Mouse (Mus musculus) lung, embryonic 16.5 days (tissue): ENCODE measurements at regions not wholly inside any gene's neighbourhood (a gene's known extent, or its start where the extent isn't known, plus 50 kb on each side); places are given as distances from the start of the nearest gene placed in this dataset.

Experiments used
- ATAC-seq: fragments of 200-750 bp; cut with Nextera tagmentation; 2 replicates; pipeline ENCODE4 v1.8.0; 2017; ENCODE audit warnings: low read depth, mild to moderate bottlenecking, moderate library complexity
- H3K27ac ChIP-seq: fragments of 300-500 bp; sonication (generic); 2 replicates; pipeline ENCODE4 v1.5.1; 2014; ENCODE audit warnings: mild to moderate bottlenecking, control low read depth, low read length
- H3K27me3 ChIP-seq: fragments of 300-500 bp; sonication (generic); 2 replicates; pipeline ENCODE4 v1.6.1; 2014; ENCODE audit warnings: low read depth, low read length, mixed read lengths; ENCODE audit not compliant: control insufficient read depth, insufficient read depth
- H3K36me3 ChIP-seq: fragments of 300-500 bp; sonication (generic); 2 replicates; pipeline ENCODE4 v1.6.1; 2014; ENCODE audit warnings: low read length; ENCODE audit not compliant: control insufficient read depth, insufficient read depth
- H3K4me1 ChIP-seq: fragments of 300-500 bp; sonication (generic); replicated peaks from 2 replicates; pipeline ENCODE4 v1.6.1; 2014; ENCODE audit warnings: low read length, mixed read lengths; ENCODE audit not compliant: control insufficient read depth, insufficient read depth
- H3K4me2 ChIP-seq: fragments of 300-500 bp; sonication (generic); 2 replicates; pipeline ENCODE4 v1.6.1; 2014; ENCODE audit warnings: low read depth, low read length, control low read depth
- H3K4me3 ChIP-seq: fragments of 300-500 bp; sonication (generic); 2 replicates; pipeline ENCODE4 v1.5.1; 2014; ENCODE audit warnings: mild to moderate bottlenecking, low read length, control low read depth
- H3K9ac ChIP-seq: fragments of 300-500 bp; sonication (generic); 2 replicates; pipeline ENCODE4 v1.6.1; 2014; ENCODE audit warnings: low read length, control low read depth
- H3K9me3 ChIP-seq: fragments of 300-500 bp; sonication (generic); 2 replicates; pipeline ENCODE4 v1.6.1; 2016; ENCODE audit warnings: low read length; ENCODE audit not compliant: control insufficient read depth
- WGBS: fragments of 180-500 bp; shearing (Covaris S2); extraction: QIAGEN DNeasy Blood & Tissue Kit; methylation state at CpG from one replicate; pipeline ENCODE4 v1.1.7; 2014; 5-methylcytosine and 5-hydroxymethylcytosine counted together

DNA sequence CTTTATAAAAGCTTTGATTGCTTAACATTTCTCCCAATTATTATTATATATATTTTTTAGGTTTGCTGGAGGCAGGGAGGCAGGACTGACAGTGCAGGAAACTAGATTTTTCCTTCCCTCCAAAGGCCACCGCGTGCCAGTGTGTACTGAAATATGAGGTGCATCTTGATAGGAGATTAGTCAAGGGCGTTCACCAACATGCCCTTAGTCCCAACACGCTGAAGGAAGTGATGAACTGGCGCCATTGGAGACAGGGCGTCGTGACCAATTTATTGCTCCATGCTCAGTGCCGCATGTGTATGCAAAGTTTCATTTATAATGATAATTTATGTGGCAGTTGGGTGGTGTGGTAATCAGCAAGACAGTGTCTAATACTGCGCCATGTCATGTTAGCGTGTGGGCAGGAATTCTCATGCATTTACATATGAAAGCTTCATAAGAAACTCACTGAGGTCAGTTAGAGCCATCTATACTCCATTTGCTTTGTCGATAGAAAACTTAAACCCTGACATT is 66.2 kb downstream of the Isl1 start:
- Histone ChIP-seq H3K9me3 (no peaks in the 10 kb centered on the region), H3K36me3 (no peaks in the 10 kb centered on the region), H3K9ac (no peak overlapping the region), H3K27ac (no peak overlapping the region), H3K27me3 (no peaks in the 10 kb centered on the region), H3K4me2 (no peak overlapping the region), H3K4me3 (no peak overlapping the region), H3K4me1 (no peaks in the 10 kb centered on the region)
- 62% methylated on average over 11 of the region's 11 CpGs for WGBS
- ATAC-seq, result no peak

DNA sequence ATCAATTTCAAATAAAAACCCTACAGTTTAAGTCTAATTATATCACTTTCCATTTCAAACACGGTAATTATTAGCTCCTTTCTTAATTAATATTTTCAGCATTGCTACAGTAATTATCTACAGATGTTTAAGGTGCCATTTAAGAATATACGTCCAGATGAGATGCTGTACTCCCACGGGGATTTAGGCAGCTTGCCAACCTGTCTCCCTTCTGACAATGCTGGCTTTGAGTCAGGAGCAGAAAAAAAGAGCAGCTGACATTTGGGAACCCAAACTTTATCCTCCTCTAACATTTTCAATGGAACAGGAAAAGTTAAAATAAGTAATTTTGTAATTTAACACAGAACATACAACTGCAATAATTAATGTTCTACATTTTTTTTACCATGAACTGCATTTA is 94.4 kb downstream of the Isl1 start:
- Histone ChIP-seq H3K27me3 (no peaks in the 10 kb centered on the region), H3K9me3 (no peaks in the 10 kb centered on the region), H3K4me1 (no peaks in the 10 kb centered on the region), H3K36me3 (no peaks in the 10 kb centered on the region), H3K9ac (no peak overlapping the region), H3K27ac (no peak overlapping the region), H3K4me3 (no peak overlapping the region), H3K4me2 (no peak overlapping the region)
- ATAC-seq, result no peak
- WGBS, result 21% methylated on average over 3 of the region's 3 CpGs

DNA sequence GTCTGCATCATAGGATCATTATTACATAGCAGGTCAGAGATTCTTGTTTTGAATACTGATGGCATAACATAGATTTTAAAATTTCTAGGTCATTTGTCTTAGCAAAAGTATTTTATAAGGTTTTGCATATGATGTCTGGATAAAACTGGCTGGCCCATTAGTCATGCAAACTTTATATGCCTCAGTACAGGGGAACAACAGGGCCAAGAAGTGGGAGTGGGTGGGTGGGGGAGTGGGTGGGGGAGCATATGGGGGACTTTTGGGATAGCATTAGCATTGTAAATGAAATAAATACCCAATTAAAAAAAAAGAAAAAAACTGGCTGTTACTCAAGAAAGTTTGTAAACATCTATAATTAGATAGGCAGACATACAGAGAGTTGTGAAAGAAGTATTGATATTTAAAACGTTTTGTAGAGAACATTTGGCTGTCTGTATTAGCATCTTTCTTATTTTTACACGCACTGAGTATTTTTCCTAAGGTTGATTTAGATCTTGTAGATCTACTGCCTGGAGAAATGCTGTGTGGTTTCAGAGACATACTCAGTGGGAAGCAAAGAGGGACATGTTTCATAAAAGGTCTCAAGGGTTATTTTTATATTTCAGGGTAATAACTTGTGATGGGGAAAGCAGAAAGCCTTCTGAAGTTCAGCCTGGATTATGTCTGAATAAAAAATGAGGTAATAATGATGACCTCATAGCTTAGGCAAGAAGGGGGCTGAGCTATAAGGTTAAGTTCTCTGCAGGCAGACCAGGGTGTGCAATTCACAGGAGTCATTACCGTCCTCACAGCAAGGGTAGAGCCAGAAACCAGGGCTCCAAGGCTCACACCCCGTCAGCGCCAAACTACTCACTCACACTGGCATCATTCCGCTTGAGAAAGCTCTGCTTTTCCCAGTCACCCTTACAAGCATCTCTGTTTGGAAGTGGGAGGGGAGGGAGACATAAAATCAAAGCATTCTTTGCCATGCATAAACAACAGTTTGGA is 95.4 kb downstream of the Isl1 start:
- Histone ChIP-seq H3K36me3 (no peaks in the 10 kb centered on the region), H3K4me3 (no peak overlapping the region), H3K27me3 (no peaks in the 10 kb centered on the region), H3K27ac (no peak overlapping the region), H3K9ac (no peak overlapping the region), H3K4me1 (no peaks in the 10 kb centered on the region), H3K4me2 (no peak overlapping the region), H3K9me3 (no peaks in the 10 kb centered on the region)
- 30% methylated on average over 6 of the region's 6 CpGs for WGBS
- ATAC-seq, result peak; percentile 68

DNA sequence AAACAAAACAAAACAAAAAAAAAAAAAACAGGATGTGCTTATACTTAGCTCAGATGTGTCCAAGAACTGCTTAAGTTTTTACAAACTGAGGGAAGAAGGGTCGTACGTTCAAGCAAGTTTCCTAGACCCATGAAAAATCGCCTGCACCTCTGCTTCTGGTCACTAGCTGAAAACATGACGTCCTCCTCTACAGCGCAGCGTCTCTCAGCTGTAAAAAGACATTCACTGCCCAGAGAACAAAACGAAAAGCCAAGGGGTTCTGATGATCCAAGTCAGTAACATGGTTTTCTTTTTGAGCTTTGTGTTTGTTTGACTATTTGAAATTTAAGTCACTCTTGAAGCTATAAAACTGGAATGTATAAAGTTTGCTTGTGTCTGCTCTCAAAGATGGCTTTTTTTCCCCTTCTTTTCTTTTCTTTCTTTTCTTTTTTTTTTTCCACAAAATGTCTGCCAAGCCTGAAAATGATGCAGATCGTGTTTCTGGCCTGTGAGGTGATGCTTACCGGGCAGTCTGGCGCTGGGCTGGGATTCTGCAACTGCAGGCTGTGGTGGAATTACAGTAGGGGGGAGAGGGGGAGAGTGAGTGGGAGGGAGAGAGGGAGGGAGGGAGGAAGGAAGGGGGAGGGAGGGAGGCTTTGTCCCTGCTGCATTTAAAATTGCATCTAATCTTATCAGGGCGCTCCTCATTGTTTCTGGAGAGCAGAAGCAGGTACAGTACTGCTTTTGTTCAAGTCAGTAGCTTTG is 108.1 kb downstream of the Isl1 start:
- Histone ChIP-seq H3K9me3 (no peaks in the 10 kb centered on the region), H3K36me3 (no peaks in the 10 kb centered on the region), H3K4me3 (peak overlapping the region; percentile 22), H3K9ac (peak overlapping the region; percentile 10; the same call in 1 of the 2 replicates), H3K4me1 (0 out of 2 replicates have a peak, but pooled peaks cover 2% of the 10 kb centered on the region), H3K4me2 (peak overlapping the region; percentile 42), H3K27ac (no peak overlapping the region), H3K27me3 (no peaks in the 10 kb centered on the region)
- ATAC-seq, result peak; percentile 84
- WGBS, result 5% methylated on average over 11 of the region's 11 CpGs

DNA sequence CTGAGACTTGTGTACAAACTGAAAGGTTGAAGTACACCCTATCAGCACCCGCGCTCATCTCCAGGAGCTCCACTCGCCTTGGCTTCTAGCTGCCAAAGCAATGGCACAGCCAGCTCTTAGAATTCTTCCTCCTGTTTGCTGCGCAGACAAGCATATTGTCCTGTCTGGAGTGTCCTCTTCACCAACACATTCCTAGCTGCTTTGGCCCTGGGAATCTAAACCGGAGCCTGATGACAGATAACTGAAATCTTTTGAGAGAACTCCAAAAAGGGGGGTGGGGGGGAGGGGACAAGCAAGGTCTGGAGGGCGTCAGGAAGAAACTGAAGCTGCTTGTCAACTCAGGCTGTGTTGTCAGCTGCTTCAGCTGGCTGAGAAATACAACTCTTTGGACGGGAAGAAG is 122.4 kb downstream of the Isl1 start:
- Histone ChIP-seq H3K27me3 (no peaks in the 10 kb centered on the region), H3K9me3 (no peaks in the 10 kb centered on the region), H3K27ac (no peak overlapping the region), H3K9ac (no peak overlapping the region), H3K4me3 (no peak overlapping the region), H3K4me1 (no peaks in the 10 kb centered on the region), H3K36me3 (no peaks in the 10 kb centered on the region), H3K4me2 (peak overlapping the region; percentile 28)
- ATAC-seq, result peak; percentile 78
- 21% methylated on average over 7 of the region's 7 CpGs for WGBS

GRCm38 (mm10) chr13:116177781-116178180 is 131.7 kb downstream of the Isl1 start:
- no peak for ATAC-seq
- H3K9me3 ChIP-seq, result no peaks in the 10 kb centered on the region
- H3K9ac ChIP-seq, result no peak overlapping the region
- H3K27ac ChIP-seq, result no peak overlapping the region
- 89% methylated on average over 3 of the region's 3 CpGs for WGBS
- H3K4me1 ChIP-seq, result no peaks in the 10 kb centered on the region
- H3K4me2 ChIP-seq, result no peak overlapping the region
- H3K27me3 ChIP-seq, result no peaks in the 10 kb centered on the region
- no peaks in the 10 kb centered on the region for H3K36me3 ChIP-seq
- no peak overlapping the region for H3K4me3 ChIP-seq

GRCm38 (mm10) chr13:116174976-116175375 is 134.5 kb downstream of the Isl1 start:
- no peak for ATAC-seq
- no peaks in the 10 kb centered on the region for H3K4me1 ChIP-seq
- H3K27ac ChIP-seq, result no peak overlapping the region
- H3K4me3 ChIP-seq, result no peak overlapping the region
- H3K36me3 ChIP-seq, result no peaks in the 10 kb centered on the region
- 23% methylated on average over 3 of the region's 3 CpGs for WGBS
- no peaks in the 10 kb centered on the region for H3K9me3 ChIP-seq
- no peak overlapping the region for H3K9ac ChIP-seq
- no peaks in the 10 kb centered on the region for H3K27me3 ChIP-seq
- H3K4me2 ChIP-seq, result no peak overlapping the region

GRCm38 (mm10) chr13:116173866-116174265 is 135.6 kb downstream of the Isl1 start:
- H3K4me3 ChIP-seq, result no peak overlapping the region
- H3K27me3 ChIP-seq, result no peaks in the 10 kb centered on the region
- 59% methylated on average over 2 of the region's 2 CpGs for WGBS
- no peak for ATAC-seq
- no peak overlapping the region for H3K27ac ChIP-seq
- H3K4me1 ChIP-seq, result no peaks in the 10 kb centered on the region
- no peak overlapping the region for H3K4me2 ChIP-seq
- H3K9me3 ChIP-seq, result no peaks in the 10 kb centered on the region
- H3K9ac ChIP-seq, result no peak overlapping the region
- no peaks in the 10 kb centered on the region for H3K36me3 ChIP-seq

GRCm38 (mm10) chr13:116143022-116143421 is 166.5 kb downstream of the Isl1 start:
- Histone ChIP-seq H3K27ac (no peak overlapping the region), H3K9ac (no peak overlapping the region), H3K27me3 (no peaks in the 10 kb centered on the region), H3K9me3 (no peaks in the 10 kb centered on the region), H3K4me3 (no peak overlapping the region), H3K4me1 (no peaks in the 10 kb centered on the region), H3K4me2 (no peak overlapping the region), H3K36me3 (no peaks in the 10 kb centered on the region)
- 52% methylated on average over 5 of the region's 5 CpGs for whole genome bisulfite sequencing
- ATAC-seq, result no peak
